Mouse (Mus musculus) adrenal gland, postnatal 14 days (tissue): ENCODE results near the gene Ndufs3. TPM values are rescaled to one million over a fixed set of nuclear protein-coding genes. Genes with fewer than 3 reads are reported as not detected.

ENCODE experiments used
- DNase-seq: peaks from one replicate; pipeline ENCODE4 v3.0.0; 2021; ENCODE audit warnings: mixed read lengths
- long read RNA-seq, 2 experiments: library from polyadenylated mRNA; stranded (forward); transcript quantifications; one replicate each; pipeline ENCODE4 v2.0.0; 2021
- total RNA-seq: library from RNA; stranded (reverse); gene quantifications from 2 replicates; pipeline ENCODE4 v1.2.3, GENCODE M21; 2021

The Ndufs3 gene
- total RNA-seq, result 551 and 591 TPM in 2 replicates
- long read RNA-seq, experiment 1, transcript Ndufs3-201 (7 exons, 1,046 nt), result major isoform, 626 of 662 reads
- long read RNA-seq, experiment 1, partial matches to known transcripts, result 8 of 662 reads
- long read RNA-seq, experiment 1, other reads (novel, unspliced or antisense), result 27 of 662 reads
- long read RNA-seq, experiment 2, transcript Ndufs3-203 (3 exons, 550 nt), result minor isoform, 5 of 668 reads
- long read RNA-seq, experiment 2, transcript Ndufs3-201 (7 exons, 1,046 nt), result major isoform, 627 of 668 reads
- long read RNA-seq, experiment 2, partial matches to known transcripts, result 12 of 668 reads
- long read RNA-seq, experiment 2, other reads (novel, unspliced or antisense), result 24 of 668 reads

GRCm38 (mm10) chr2:90904076-90904855 lies at the start of gene Ndufs3, which contains the start of gene Kbtbd4:
Gene Ndufs3, minus strand, starts transcription at chr2:90904827.
Gene Kbtbd4, plus strand, starts transcription at chr2:90904740.
- peak; percentile 94 for DNase-seq

- no peak for DNase-seq
Measured at GRCm38 (mm10) chr2:90953461-90953860, 48.8 kb upstream of the Ndufs3 start.

- DNase-seq, result peak; percentile 21
Measured at GRCm38 (mm10) chr2:90950582-90951194, 46.1 kb upstream of the Ndufs3 start.

GRCm38 (mm10) chr2:90950149-90950548 lies 45.5 kb upstream of the Ndufs3 start:
- DNase-seq, result no peak

- DNase-seq, result no peak
Measured at GRCm38 (mm10) chr2:90941744-90942143, 37.1 kb upstream of the Ndufs3 start.

- DNase-seq, result peak; percentile 93
Measured at GRCm38 (mm10) chr2:90940233-90941229, 35.9 kb upstream of the Ndufs3 start, which contains the start of gene Celf1. Gene Celf1, plus strand, starts transcription at chr2:90940382.

GRCm38 (mm10) chr2:90939750-90940149 lies 35.1 kb upstream of the Ndufs3 start:
- peak; percentile 19 for DNase-seq

GRCm38 (mm10) chr2:90938362-90938761 lies 33.7 kb upstream of the Ndufs3 start:
- no peak for DNase-seq

GRCm38 (mm10) chr2:90932273-90932672 lies 27.6 kb upstream of the Ndufs3 start:
- DNase-seq, result no peak

- no peak for DNase-seq
Measured at GRCm38 (mm10) chr2:90931829-90932228, 27.2 kb upstream of the Ndufs3 start.

- no peak for DNase-seq
Measured at GRCm38 (mm10) chr2:90928566-90928965, 23.9 kb upstream of the Ndufs3 start.

GRCm38 (mm10) chr2:90922636-90923035 lies 18.0 kb upstream of the Ndufs3 start:
- DNase-seq, result no peak

GRCm38 (mm10) chr2:90921178-90921577 lies 16.6 kb upstream of the Ndufs3 start:
- DNase-seq, result no peak

- peak; percentile 42 for DNase-seq
Measured at GRCm38 (mm10) chr2:90917999-90918698, 13.5 kb upstream of the Ndufs3 start.

GRCm38 (mm10) chr2:90917233-90917998 lies 12.8 kb upstream of the Ndufs3 start:
- DNase-seq, result peak; percentile 91

GRCm38 (mm10) chr2:90916560-90917232 lies 12.1 kb upstream of the Ndufs3 start:
- no peak for DNase-seq

- no peak for DNase-seq
Measured at GRCm38 (mm10) chr2:90915516-90915915, 10.9 kb upstream of the Ndufs3 start.

- peak; percentile 62 for DNase-seq
Measured at GRCm38 (mm10) chr2:90913671-90914070, 9.0 kb upstream of the Ndufs3 start.

- no peak for DNase-seq
Measured at GRCm38 (mm10) chr2:90911668-90912067, 7.0 kb upstream of the Ndufs3 start.
